Mouse (Mus musculus): ENCODE results near the gene Gm15093.
"Not testable (repeated sequence)": the region's sequence is repeated elsewhere in the genome, so short reads cannot be mapped to it uniquely, and the experiment has no call there.

Gene Gm15093

DNA sequence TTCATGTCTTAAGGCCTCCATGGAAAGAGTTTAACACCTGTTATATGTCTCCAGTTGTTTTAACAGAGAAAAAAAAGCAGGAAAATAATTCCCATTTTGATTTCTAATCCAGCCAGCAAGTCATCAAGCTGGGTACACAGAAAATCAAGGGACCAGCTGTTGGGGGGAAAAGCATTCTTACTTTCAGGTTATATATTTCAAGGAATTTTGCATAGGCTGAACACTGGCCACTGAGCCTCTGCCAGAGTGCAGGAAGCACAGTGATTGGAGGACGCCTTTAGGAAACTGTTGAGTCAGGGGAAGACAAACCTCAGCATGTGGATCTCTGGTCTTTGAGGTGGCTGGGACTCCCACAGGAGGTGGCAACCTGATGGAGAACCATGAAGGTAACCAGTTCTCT is at the start of gene Gm15093:
Gene Gm15093 (plus strand): TSS at position 301 of the 400 bp plus-strand sequence.
- not testable (repeated sequence) for DNase-seq

All from kidney, postnatal 25 days (tissue).